Mouse (Mus musculus) heart, adult 2 months (tissue): ENCODE data around the gene Cda. TPM values are rescaled to one million over a fixed set of nuclear protein-coding genes. Genes with fewer than 3 reads are reported as not detected.

Experiments
- DNase-seq, 2 experiments: peaks; one replicate each; pipeline ENCODE4 v3.0.0; 2021
- H3K27ac ChIP-seq: fragments of 200-600 bp; 2 replicates; pipeline ENCODE4 v1.8.1; 2022
- H3K27me3 ChIP-seq: fragments of 200-500 bp; 2 replicates; pipeline ENCODE4 v1.6.1; 2012; ENCODE audit warnings: mild to moderate bottlenecking, low read length, inconsistent platforms, mixed read lengths; ENCODE audit not compliant: control insufficient read depth, insufficient read depth
- H3K36me3 ChIP-seq: fragments of 200-500 bp; 2 replicates; pipeline ENCODE4 v1.6.1; 2012; ENCODE audit warnings: low read length, inconsistent platforms; ENCODE audit not compliant: control insufficient read depth, insufficient read depth
- H3K4me1 ChIP-seq: fragments of 200-500 bp; 2 replicates; pipeline ENCODE4 v1.6.1; 2011; ENCODE audit warnings: low read length; ENCODE audit not compliant: control insufficient read depth, insufficient read depth
- H3K4me3 ChIP-seq: fragments of 200-600 bp; 2 replicates; pipeline ENCODE4 v1.8.1; 2022
- H3K79me2 ChIP-seq: fragments of 200-500 bp; replicated peaks from 2 replicates; pipeline ENCODE4 v1.6.1; 2012; ENCODE audit warnings: mild to moderate bottlenecking, inconsistent platforms, low read length, moderate library complexity, mixed read lengths; ENCODE audit not compliant: control insufficient read depth, insufficient read depth
- H3K9ac ChIP-seq: fragments of 200-500 bp; 2 replicates; pipeline ENCODE4 v1.6.1; 2012; ENCODE audit warnings: low read depth, mild to moderate bottlenecking, control low read depth, inconsistent platforms, low read length, mixed read lengths
- CTCF ChIP-seq: fragments of 200-600 bp; IDR thresholded peaks from 2 replicates; pipeline ENCODE4 v1.8.1; 2022; ENCODE audit warnings: antibody characterized with exemption, mild to moderate bottlenecking, moderate library complexity
- EP300 ChIP-seq: fragments of 200-500 bp; IDR thresholded peaks from 2 replicates; pipeline ENCODE4 v1.6.1; 2011; ENCODE audit warnings: low read depth, low read length, control low read depth; ENCODE audit not compliant: insufficient read depth
- POLR2A ChIP-seq: fragments of 200-500 bp; IDR thresholded peaks from 2 replicates; pipeline ENCODE4 v1.6.1; 2011; ENCODE audit warnings: mild to moderate bottlenecking, low read depth, low read length, control low read depth; ENCODE audit not compliant: insufficient read depth
- WGBS: fragments of 180-500 bp; shearing (Covaris S2); methylation state at CpG from one replicate; pipeline ENCODE4 v1.1.7; 2018; 5-methylcytosine and 5-hydroxymethylcytosine counted together
- intact Hi-C: fragments of 180-260 bp; cut with DNase I; formaldehyde crosslinking; loops from one replicate; pipeline ENCODE4 v1.15.1; 2025
- polyA plus RNA-seq: library from polyadenylated mRNA; depleted of rRNA; stranded (reverse); fragments of >200 nt; gene quantifications from 2 replicates; pipeline ENCODE4 v1.2.3, GENCODE M21; 2012
- total RNA-seq, 2 experiments: library from RNA; stranded (reverse); gene quantifications; 2 replicates each; pipeline ENCODE4 v1.2.3; 2021

Gene Cda
- total and polyA plus RNA-seq, 3 experiments: 1.4 to 3.3 (median 1.4) TPM

DNA sequence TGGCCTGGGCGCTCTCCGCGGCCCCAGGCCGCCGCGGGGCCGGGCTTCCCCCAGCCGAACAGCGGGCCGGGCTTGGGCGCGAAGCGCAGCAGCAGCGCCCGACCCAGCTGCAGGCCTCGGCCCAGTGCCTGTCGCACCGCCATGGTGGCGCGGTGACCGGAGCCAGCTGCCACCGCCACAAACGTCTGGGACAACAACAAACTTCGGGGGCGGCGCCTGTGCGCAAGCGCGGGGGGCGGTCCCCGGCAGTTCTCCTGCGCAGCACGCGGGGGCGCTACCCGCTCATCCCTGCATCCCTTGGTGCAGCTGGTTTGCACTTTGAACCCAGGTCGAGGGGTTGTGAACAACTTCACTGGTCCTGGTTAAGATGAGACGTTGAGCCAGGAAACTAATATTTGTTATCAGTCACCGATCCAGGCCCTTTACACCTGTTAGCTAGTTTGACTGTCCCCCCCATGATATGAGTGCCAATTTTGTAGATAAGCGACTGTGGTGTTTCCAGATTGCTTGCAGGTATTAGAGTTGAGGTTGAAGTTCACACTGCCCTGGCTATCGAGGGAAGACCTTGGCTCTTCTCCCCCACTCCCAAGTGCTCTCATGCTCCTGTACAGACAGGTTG lies 41.6 kb downstream of the Cda start, which contains the start of gene Pink1:
Gene Pink1 (minus strand): TSS at position 231 of the 619 bp plus-strand sequence.
- DNase-seq: peak; percentile 94 to 97
- intact Hi-C loops: loop anchor here (1.0 kb wide), 1 partner anchor 53 kb away; no protein-coding TSS in a partner anchor
- H3K36me3 ChIP-seq: peaks cover 4% of the 10 kb centered on the region; the same call in 1 of the 2 replicates
- peak; percentile 52; the same call in 1 of the 2 replicates for TF ChIP-seq EP300
- peak; percentile 94 for TF ChIP-seq CTCF
- peak; percentile 83 for TF ChIP-seq POLR2A
- H3K27ac ChIP-seq: peak within 1 kb of the TSS; percentile 99
- H3K4me3 ChIP-seq: peak within 1 kb of the TSS; percentile 87
- peaks cover 13% of the 10 kb centered on the region for H3K4me1 ChIP-seq
- WGBS: 3% methylated on average over 41 of the region's 41 CpGs
- no peaks in the 10 kb centered on the region for H3K27me3 ChIP-seq
- H3K79me2 ChIP-seq: peaks cover 4% of the 10 kb centered on the region; the same call in 1 of the 2 replicates
- peak within 1 kb of the TSS; percentile 90 for H3K9ac ChIP-seq

GRCm38 (mm10) chr4:138325466-138326076 lies 42.2 kb downstream of the Cda start:
- Histone ChIP-seq H3K36me3 (peaks cover 4% of the 10 kb centered on the region; the same call in 1 of the 2 replicates), H3K9ac (peak overlapping the region; percentile 90), H3K27me3 (no peaks in the 10 kb centered on the region), H3K79me2 (peaks cover 4% of the 10 kb centered on the region; the same call in 1 of the 2 replicates), H3K4me1 (peaks cover 13% of the 10 kb centered on the region), H3K27ac (peak overlapping the region; percentile 99), H3K4me3 (peak overlapping the region; percentile 87)
- intact Hi-C loops: loop anchor here (1.0 kb wide), 1 partner anchor 54 kb away; no protein-coding TSS in a partner anchor
- under 1% methylated on average over 45 of the region's 45 CpGs for WGBS
- TF ChIP-seq POLR2A: no peak
- 0 out of 2 replicates have a peak, but pooled peaks have one; percentile 41 for TF ChIP-seq EP300
- peak; percentile 98 to 99 for DNase-seq

- intact Hi-C loops: no loop called here
- TF ChIP-seq CTCF: no peak
- TF ChIP-seq POLR2A: no peak
- no peak for TF ChIP-seq EP300
- Histone ChIP-seq H3K36me3 (peaks cover 4% of the 10 kb centered on the region; the same call in 1 of the 2 replicates), H3K27ac (peak overlapping the region; percentile 99), H3K9ac (no peak overlapping the region), H3K79me2 (peaks cover 4% of the 10 kb centered on the region; the same call in 1 of the 2 replicates), H3K4me1 (peaks cover 15% of the 10 kb centered on the region), H3K4me3 (no peak overlapping the region), H3K27me3 (no peaks in the 10 kb centered on the region)
- WGBS: 84% methylated on average over 3 of the region's 3 CpGs
- DNase-seq: no peak
These were observed 43.3 kb downstream of the Cda start for GRCm38 (mm10) chr4:138324451-138324850.

GRCm38 (mm10) chr4:138323753-138324152 lies 44.0 kb downstream of the Cda start:
- Histone ChIP-seq H3K27me3 (no peaks in the 10 kb centered on the region), H3K27ac (peak overlapping the region; percentile 99), H3K9ac (peak overlapping the region; percentile 38; the same call in 1 of the 2 replicates), H3K36me3 (peaks cover 4% of the 10 kb centered on the region; the same call in 1 of the 2 replicates), H3K4me1 (peaks cover 15% of the 10 kb centered on the region), H3K4me3 (peak overlapping the region; percentile 17; the same call in 1 of the 2 replicates), H3K79me2 (peaks cover 4% of the 10 kb centered on the region; the same call in 1 of the 2 replicates)
- 0 out of 2 replicates have a peak, but pooled peaks have one; percentile 3 for TF ChIP-seq POLR2A
- TF ChIP-seq EP300: no peak
- no peak for TF ChIP-seq CTCF
- DNase-seq: no peak
- WGBS: 9% methylated on average over 4 of the region's 4 CpGs
- intact Hi-C loops: no loop called here

DNA sequence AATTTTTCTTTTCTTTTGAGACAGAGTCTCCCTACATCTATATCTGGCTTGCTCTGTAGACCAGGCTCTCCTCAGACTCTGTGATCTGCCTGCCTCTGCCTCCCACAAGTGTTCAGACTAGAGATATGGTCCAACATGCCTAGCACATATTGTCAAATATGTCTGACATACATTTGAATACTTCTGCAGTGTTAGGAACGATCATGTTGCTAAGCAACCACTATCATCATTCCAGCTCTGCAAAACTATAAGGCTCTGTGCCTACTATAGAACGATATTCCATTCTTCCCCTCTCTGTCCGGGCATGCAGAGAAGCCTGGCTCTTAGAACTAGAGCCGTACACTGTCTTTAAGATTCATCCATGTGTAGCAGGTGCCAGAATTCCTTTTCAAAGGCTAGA lies 45.1 kb downstream of the Cda start:
- peaks cover 15% of the 10 kb centered on the region for H3K4me1 ChIP-seq
- peaks cover 4% of the 10 kb centered on the region; the same call in 1 of the 2 replicates for H3K36me3 ChIP-seq
- no peak for TF ChIP-seq POLR2A
- no peak for TF ChIP-seq CTCF
- no peak for TF ChIP-seq EP300
- H3K9ac ChIP-seq: no peak overlapping the region
- intact Hi-C loops: no loop called here
- DNase-seq: no peak
- no peaks in the 10 kb centered on the region for H3K27me3 ChIP-seq
- H3K4me3 ChIP-seq: no peak overlapping the region
- H3K79me2 ChIP-seq: peaks cover 4% of the 10 kb centered on the region; the same call in 1 of the 2 replicates
- WGBS: 54% methylated on average over 4 of the region's 4 CpGs
- H3K27ac ChIP-seq: peak overlapping the region; percentile 99; the same call in 1 of the 2 replicates

DNA sequence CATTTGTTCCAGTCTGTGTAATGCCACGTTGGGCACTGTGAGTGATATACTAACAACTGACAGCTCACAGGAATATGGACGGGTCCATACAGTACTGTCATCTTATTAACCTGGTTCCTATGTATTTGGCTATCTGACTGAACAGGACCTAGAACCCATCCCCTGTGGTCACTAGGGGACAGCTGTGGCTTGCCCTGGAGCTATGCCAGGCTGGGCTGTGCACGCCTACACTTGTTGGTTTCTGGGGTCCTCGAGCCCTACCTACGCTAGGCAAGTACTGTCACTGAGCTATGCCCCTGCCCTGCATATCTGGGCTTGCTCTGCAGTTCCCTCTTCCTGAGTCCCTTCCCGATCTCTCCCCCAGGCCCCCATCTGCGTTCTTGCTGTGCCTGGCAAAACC lies 46.3 kb downstream of the Cda start:
- Histone ChIP-seq H3K79me2 (peaks cover 4% of the 10 kb centered on the region; the same call in 1 of the 2 replicates), H3K4me3 (no peak overlapping the region), H3K27me3 (no peaks in the 10 kb centered on the region), H3K36me3 (peaks cover 4% of the 10 kb centered on the region; the same call in 1 of the 2 replicates), H3K4me1 (peaks cover 14% of the 10 kb centered on the region), H3K27ac (no peak overlapping the region), H3K9ac (no peak overlapping the region)
- WGBS: 65% methylated on average over 7 of the region's 7 CpGs
- no peak for DNase-seq
- intact Hi-C loops: no loop called here
- no peak for TF ChIP-seq EP300
